Comparison of ENCODE assay signal across 29 mouse cellular contexts in genomic region chr10:42643638-42644037, GRCm38 (mm10).
A peak's percentile ranks its signal among the peaks of the same experiment; 100 is the strongest.
DNase-seq lines count a peak whose midpoint lies in the region; ATAC-seq and TF ChIP-seq lines count a peak whose summit lies in the region.
"Had no signal": no experiment of that assay in that cellular context is flagged by ENCODE, and none has a peak within 500 bp of the region (broad histone marks: within the 10 kb centered on the region; RNA-seq: fewer than 3 reads in every experiment).

No protein-coding gene starts in this region.

- H3K4me3 ChIP-seq in liver, postnatal 0 days (ENCODE audit: low read depth, low read length): no peak overlapping the region
- no peak overlapping the region for H3K4me3 ChIP-seq in liver, embryonic 12.5 days
- H3K4me3 ChIP-seq in stomach, postnatal 0 days (ENCODE audit: low read depth, low read length): no peak overlapping the region
- no peak overlapping the region for H3K4me3 ChIP-seq in forebrain, postnatal 0 days (ENCODE audit: low read depth, low read length)
- H3K4me3 ChIP-seq: erythroblast, embryonic 14.5 days; hindbrain, embryonic 10.5 days; hindbrain, embryonic 15.5 days; limb, embryonic 10.5 days; limb, embryonic 15.5 days; neural tube, embryonic 15.5 days; stomach, embryonic 15.5 days had no signal

- H3K27ac ChIP-seq in liver, postnatal 0 days (ENCODE audit: low read depth): no peak overlapping the region
- no peak overlapping the region for H3K27ac ChIP-seq in liver, embryonic 12.5 days
- H3K27ac ChIP-seq in stomach, postnatal 0 days (replicated peaks): no peak overlapping the region
- no peak overlapping the region for H3K27ac ChIP-seq in forebrain, postnatal 0 days (ENCODE audit: low read depth, low read length)
- H3K27ac ChIP-seq: hindbrain, embryonic 10.5 days; hindbrain, embryonic 15.5 days; limb, embryonic 10.5 days; limb, embryonic 15.5 days; macrophage; neural tube, embryonic 15.5 days; stomach, embryonic 15.5 days had no signal

- no peaks in the 10 kb centered on the region for H3K36me3 ChIP-seq in liver, postnatal 0 days (replicated peaks; ENCODE audit: insufficient read depth, low read length)
- no peaks in the 10 kb centered on the region for H3K36me3 ChIP-seq in liver, embryonic 12.5 days
- no peaks in the 10 kb centered on the region for H3K36me3 ChIP-seq in stomach, postnatal 0 days (ENCODE audit: control insufficient read depth, insufficient read depth, low read length)
- no peaks in the 10 kb centered on the region for H3K36me3 ChIP-seq in forebrain, postnatal 0 days (ENCODE audit: insufficient read depth)
- H3K36me3 ChIP-seq: hindbrain, embryonic 10.5 days; hindbrain, embryonic 15.5 days; limb, embryonic 10.5 days; limb, embryonic 15.5 days; neural tube, embryonic 15.5 days; stomach, embryonic 15.5 days had no signal

- H3K4me2 ChIP-seq in liver, postnatal 0 days (ENCODE audit: low read depth, low read length): no peak overlapping the region
- no peak overlapping the region for H3K4me2 ChIP-seq in liver, embryonic 12.5 days
- H3K4me2 ChIP-seq in stomach, postnatal 0 days (replicated peaks; ENCODE audit: low read depth): no peak overlapping the region
- no peak overlapping the region for H3K4me2 ChIP-seq in forebrain, postnatal 0 days (ENCODE audit: low read depth)
- H3K4me2 ChIP-seq: hindbrain, embryonic 15.5 days; limb, embryonic 15.5 days; neural tube, embryonic 15.5 days; stomach, embryonic 15.5 days had no signal

- TF ChIP-seq EP300 in liver, postnatal 0 days (IDR thresholded peaks at IDR 0.05; ENCODE audit: low read depth): no peak
- no peak for TF ChIP-seq EP300 in stomach, postnatal 0 days (optimal IDR thresholded peaks at IDR 0.05)

- no peaks in the 10 kb centered on the region for H3K9me3 ChIP-seq in liver, postnatal 0 days (ENCODE audit: low read length)
- no peaks in the 10 kb centered on the region for H3K9me3 ChIP-seq in liver, embryonic 12.5 days (replicated peaks)
- H3K9me3 ChIP-seq in stomach, postnatal 0 days (ENCODE audit: control insufficient read depth, low read length): no peaks in the 10 kb centered on the region
- no peaks in the 10 kb centered on the region for H3K9me3 ChIP-seq in forebrain, postnatal 0 days (ENCODE audit: low read length)
- H3K9me3 ChIP-seq: hindbrain, embryonic 10.5 days; hindbrain, embryonic 15.5 days; limb, embryonic 10.5 days; limb, embryonic 15.5 days; neural tube, embryonic 15.5 days; stomach, embryonic 15.5 days had no signal

- TF ChIP-seq CTCF in liver, postnatal 0 days (IDR thresholded peaks at IDR 0.05; ENCODE audit: low read depth): peak; percentile 13; the same call in 1 of the 2 replicates
- peak; percentile 21; the same call in 1 of the 2 replicates for TF ChIP-seq CTCF in stomach, postnatal 0 days (IDR thresholded peaks at IDR 0.05; ENCODE audit: low read depth)
- no peak for TF ChIP-seq CTCF in forebrain, postnatal 0 days (IDR thresholded peaks at IDR 0.05; ENCODE audit: low read depth)

- H3K9ac ChIP-seq in liver, postnatal 0 days (replicated peaks): no peak overlapping the region
- no peak overlapping the region for H3K9ac ChIP-seq in liver, embryonic 12.5 days
- no peak overlapping the region for H3K9ac ChIP-seq in stomach, postnatal 0 days (ENCODE audit: low read length)
- H3K9ac ChIP-seq in forebrain, postnatal 0 days: no peak overlapping the region
- H3K9ac ChIP-seq: hindbrain, embryonic 15.5 days; limb, embryonic 15.5 days; neural tube, embryonic 15.5 days; stomach, embryonic 15.5 days had no signal

- no peak for DNase-seq in liver, postnatal 0 days
- DNase-seq in ES-CJ7 (ENCODE audit: low read depth, low spot score) (peak; percentile 75), R1 (ENCODE audit: low read depth, low spot score) (peak; percentile 81)
- no peak for DNase-seq in stomach, postnatal 0 days (ENCODE audit: low spot score)
- no peak for DNase-seq in forebrain, postnatal 0 days
- DNase-seq in layer of hippocampus, postnatal 25 days (ENCODE audit: extremely low spot score in 1 of 2, low spot score in 1 of 2): no peak
- DNase-seq: adrenal gland, adult 8-10 months; B cell, adult 2 months; cerebellum, adult 18-20 months; cerebellum, postnatal 10 days; heart, postnatal 14 days; kidney, adult 8-10 months; kidney, postnatal 14 days; layer of hippocampus, postnatal 36 days; lung, postnatal 10 days; midbrain, embryonic 14.5 days; retina, postnatal 1 day; right cerebral cortex, postnatal 25 days; thymus, postnatal 14 days had no signal

- 71% methylated on average over 9 of the region's 9 CpGs for WGBS in liver, postnatal 0 days (ENCODE audit: insufficient replicate concordance)
- 57% methylated on average over 9 of the region's 9 CpGs for WGBS in liver, embryonic 12.5 days (ENCODE audit: insufficient replicate concordance)
- 82% methylated on average over 9 of the region's 9 CpGs for WGBS in stomach, postnatal 0 days
- WGBS in forebrain, postnatal 0 days: 87% methylated on average over 9 of the region's 9 CpGs

- no peaks in the 10 kb centered on the region for H3K27me3 ChIP-seq in liver, postnatal 0 days (ENCODE audit: insufficient read depth, low read length)
- peaks cover 13% of the 10 kb centered on the region for H3K27me3 ChIP-seq in liver, embryonic 12.5 days (replicated peaks)
- H3K27me3 ChIP-seq in stomach, postnatal 0 days (ENCODE audit: control insufficient read depth, insufficient read depth, low read length): no peaks in the 10 kb centered on the region
- H3K27me3 ChIP-seq in forebrain, postnatal 0 days (ENCODE audit: insufficient read depth, low read length): no peaks in the 10 kb centered on the region

- no peaks in the 10 kb centered on the region for H3K4me1 ChIP-seq in liver, postnatal 0 days (ENCODE audit: insufficient read depth)
- H3K4me1 ChIP-seq in liver, embryonic 12.5 days: no peaks in the 10 kb centered on the region
- H3K4me1 ChIP-seq in stomach, postnatal 0 days (replicated peaks; ENCODE audit: control insufficient read depth, insufficient read depth): no peaks in the 10 kb centered on the region
- no peaks in the 10 kb centered on the region for H3K4me1 ChIP-seq in forebrain, postnatal 0 days (ENCODE audit: insufficient read depth)
- H3K4me1 ChIP-seq: hindbrain, embryonic 10.5 days; hindbrain, embryonic 15.5 days; limb, embryonic 10.5 days; limb, embryonic 15.5 days; neural tube, embryonic 15.5 days; stomach, embryonic 15.5 days had no signal

- no peak for ATAC-seq in liver, postnatal 0 days
- ATAC-seq in liver, embryonic 12.5 days: no peak
- ATAC-seq in stomach, postnatal 0 days (ENCODE audit: low FRiP score, low TSS enrichment): no peak
- no peak for ATAC-seq in forebrain, postnatal 0 days
- ATAC-seq: forebrain, embryonic 16.5 days had no signal

Comparison
In these comparisons a context has a peak if more than half of its experiments do, and no peak if none do; other contexts are left out.
1. DNase-seq: peak in ES-CJ7 (single experiment) and R1 (single experiment); none in liver, postnatal 0 days (single experiment), stomach, postnatal 0 days (single experiment), forebrain, postnatal 0 days (single experiment) and layer of hippocampus, postnatal 25 days (0 of 2).